Mouse (Mus musculus) midbrain, embryonic 13.5 days (tissue): ENCODE data around the gene Olfr1377. TPM values are rescaled to one million over a fixed set of nuclear protein-coding genes. Genes with fewer than 3 reads are reported as not detected.
"Not testable (repeated sequence)": the region's sequence is repeated elsewhere in the genome, so short reads cannot be mapped to it uniquely, and the experiment has no call there.

ENCODE experiments used
- ATAC-seq: fragments of 200-750 bp; cut with Nextera tagmentation; 2 replicates; pipeline ENCODE4 v1.8.0; 2017; ENCODE audit warnings: mild to moderate bottlenecking, moderate TSS enrichment, moderate library complexity
- H3K27ac ChIP-seq: fragments of 300-500 bp; sonication (generic); 2 replicates; pipeline ENCODE4 v1.5.1; 2015; ENCODE audit warnings: inconsistent platforms, mild to moderate bottlenecking, moderate library complexity
- H3K27me3 ChIP-seq: fragments of 300-500 bp; sonication (generic); 2 replicates; pipeline ENCODE4 v1.6.1; 2015; ENCODE audit warnings: mild to moderate bottlenecking, inconsistent platforms
- H3K36me3 ChIP-seq: fragments of 300-500 bp; sonication (generic); 2 replicates; pipeline ENCODE4 v1.6.1; 2015; ENCODE audit warnings: mild to moderate bottlenecking, inconsistent platforms
- H3K4me1 ChIP-seq: fragments of 300-500 bp; sonication (generic); replicated peaks from 2 replicates; pipeline ENCODE4 v1.6.1; 2015; ENCODE audit warnings: inconsistent platforms
- H3K4me2 ChIP-seq: fragments of 300-500 bp; sonication (generic); replicated peaks from 2 replicates; pipeline ENCODE4 v1.6.1; 2015; ENCODE audit warnings: moderate library complexity, mild to moderate bottlenecking, inconsistent platforms
- H3K4me3 ChIP-seq: fragments of 300-500 bp; sonication (generic); replicated peaks from 2 replicates; pipeline ENCODE4 v1.5.1; 2015; ENCODE audit warnings: mild to moderate bottlenecking, inconsistent platforms
- H3K9ac ChIP-seq: fragments of 300-500 bp; sonication (generic); replicated peaks from 2 replicates; pipeline ENCODE4 v1.6.1; 2015; ENCODE audit warnings: mild to moderate bottlenecking, inconsistent platforms
- H3K9me3 ChIP-seq: fragments of 300-500 bp; sonication (generic); 2 replicates; pipeline ENCODE4 v1.6.1; 2016; ENCODE audit warnings: mild to moderate bottlenecking, inconsistent platforms
- WGBS: fragments of 180-500 bp; shearing (Covaris S2); methylation state at CpG from one replicate; pipeline ENCODE4 v1.1.7; 2015; 5-methylcytosine and 5-hydroxymethylcytosine counted together
- polyA plus RNA-seq: library from polyadenylated mRNA; unstranded; fragments of >200 nt; fragmentation: Nextera tagmentation; extraction: Ambion mirVana; gene quantifications from 2 replicates; pipeline ENCODE4 v1.2.1, GENCODE M21; 2015

Olfr1377 gene
- polyA plus RNA-seq, 1 experiment from 2014 or later = not detected

- WGBS = 77% methylated on average over 5 of the region's 5 CpGs
- no peaks in the 10 kb centered on the region for H3K27me3 ChIP-seq
- no peak overlapping the region for H3K4me3 ChIP-seq
- no peak overlapping the region for H3K4me2 ChIP-seq
- no peak for ATAC-seq
- H3K4me1 ChIP-seq = no peaks in the 10 kb centered on the region
- no peaks in the 10 kb centered on the region for H3K9me3 ChIP-seq
- no peak overlapping the region for H3K27ac ChIP-seq
- H3K9ac ChIP-seq = no peak overlapping the region
- H3K36me3 ChIP-seq = no peaks in the 10 kb centered on the region
Measured at GRCm38 (mm10) chr11:51011821-51012220, 30.1 kb downstream of the Olfr1377 start.

- H3K4me1 ChIP-seq = no peaks in the 10 kb centered on the region
- 69% methylated on average over 1 of the region's 1 CpGs for WGBS
Measured at GRCm38 (mm10) chr11:51013936-51014335, 32.2 kb downstream of the Olfr1377 start, which contains the start of gene Olfr54. Gene Olfr54, plus strand, starts transcription at chr11:51014236.

GRCm38 (mm10) chr11:51016341-51016740 lies 34.6 kb downstream of the Olfr1377 start:
- Histone ChIP-seq H3K9ac (no peak overlapping the region), H3K4me3 (no peak overlapping the region), H3K27ac (no peak overlapping the region), H3K27me3 (no peaks in the 10 kb centered on the region), H3K4me2 (no peak overlapping the region), H3K9me3 (no peaks in the 10 kb centered on the region), H3K4me1 (no peaks in the 10 kb centered on the region), H3K36me3 (no peaks in the 10 kb centered on the region)
- 45% methylated on average over 2 of the region's 2 CpGs for WGBS
- ATAC-seq = no peak

More at GRCm38 (mm10) chr11:51013936-51014335, 32.2 kb downstream of the Olfr1377 start, which contains the start of gene Olfr54:
- Histone ChIP-seq H3K9ac (no peak within 1 kb of the TSS), H3K4me2 (no peak within 1 kb of the TSS), H3K27me3 (no peaks in the 10 kb centered on the region), H3K4me3 (no peak within 1 kb of the TSS), H3K36me3 (no peaks in the 10 kb centered on the region), H3K9me3 (no peaks in the 10 kb centered on the region), H3K27ac (no peak within 1 kb of the TSS)
- no peak for ATAC-seq

- H3K4me3 ChIP-seq, H3K4me1 ChIP-seq, H3K9me3 ChIP-seq, H3K27me3 ChIP-seq, H3K9ac ChIP-seq, ATAC-seq, H3K36me3 ChIP-seq, H3K27ac ChIP-seq, H3K4me2 ChIP-seq: not testable (repeated sequence)
- 83% methylated on average over 11 of the region's 11 CpGs for WGBS
Measured at GRCm38 (mm10) chr11:51026811-51027210, 45.0 kb downstream of the Olfr1377 start.

- not testable (repeated sequence) for H3K9me3 ChIP-seq, H3K4me3 ChIP-seq, H3K36me3 ChIP-seq, H3K27me3 ChIP-seq, ATAC-seq, H3K9ac ChIP-seq, H3K4me1 ChIP-seq, H3K4me2 ChIP-seq, H3K27ac ChIP-seq
- WGBS = 65% methylated on average over 8 of the region's 8 CpGs
Measured at GRCm38 (mm10) chr11:51029381-51029780, 47.6 kb downstream of the Olfr1377 start.

- no peak overlapping the region for H3K9ac ChIP-seq
- H3K27ac ChIP-seq = no peak overlapping the region
- ATAC-seq = no peak
- H3K36me3 ChIP-seq = no peaks in the 10 kb centered on the region
- H3K9me3 ChIP-seq = no peaks in the 10 kb centered on the region
- no peaks in the 10 kb centered on the region for H3K4me1 ChIP-seq
- WGBS = 89% methylated on average over 2 of the region's 2 CpGs
- no peak overlapping the region for H3K4me2 ChIP-seq
- no peak overlapping the region for H3K4me3 ChIP-seq
- no peaks in the 10 kb centered on the region for H3K27me3 ChIP-seq
Measured at GRCm38 (mm10) chr11:51030225-51030624, 48.5 kb downstream of the Olfr1377 start.

GRCm38 (mm10) chr11:51032851-51033250 lies 51.1 kb downstream of the Olfr1377 start:
- Histone ChIP-seq H3K4me2 (no peak overlapping the region), H3K27me3 (no peaks in the 10 kb centered on the region), H3K9me3 (no peaks in the 10 kb centered on the region), H3K4me1 (no peaks in the 10 kb centered on the region), H3K9ac (no peak overlapping the region), H3K4me3 (no peak overlapping the region), H3K27ac (no peak overlapping the region), H3K36me3 (no peaks in the 10 kb centered on the region)
- WGBS = 18% methylated on average over 1 of the region's 1 CpGs
- no peak for ATAC-seq

- H3K27ac ChIP-seq, H3K4me3 ChIP-seq, H3K27me3 ChIP-seq, H3K9me3 ChIP-seq, H3K4me1 ChIP-seq, ATAC-seq, H3K36me3 ChIP-seq, H3K9ac ChIP-seq, H3K4me2 ChIP-seq: not testable (repeated sequence)
Measured at GRCm38 (mm10) chr11:51034141-51034540, 52.4 kb downstream of the Olfr1377 start.

- Histone ChIP-seq H3K9ac (no peak overlapping the region), H3K4me2 (no peak overlapping the region), H3K9me3 (no peaks in the 10 kb centered on the region), H3K36me3 (no peaks in the 10 kb centered on the region), H3K4me3 (no peak overlapping the region), H3K27ac (no peak overlapping the region), H3K4me1 (no peaks in the 10 kb centered on the region), H3K27me3 (no peaks in the 10 kb centered on the region)
- 88% methylated on average over 2 of the region's 2 CpGs for WGBS
- no peak for ATAC-seq
Measured at GRCm38 (mm10) chr11:51035951-51036350, 54.2 kb downstream of the Olfr1377 start.

Other genes with a start within 250 kb of the Olfr1377 start
- gene Zfp354c, start 154.2 kb upstream of the Olfr1377 start, polyA plus RNA-seq = 54.6 and 55.4 TPM in 2 replicates
- 1.2 and 1.4 TPM in 2 replicates for gene Zfp879, start 140.4 kb upstream of the Olfr1377 start, polyA plus RNA-seq
- 0.08 TPM in 1 of 2 replicates, not detected in the other for gene Grm6, start 131.3 kb upstream of the Olfr1377 start, polyA plus RNA-seq
- 16.7 TPM in 2 replicates for gene Zfp454, start 94.3 kb upstream of the Olfr1377 start, polyA plus RNA-seq
- gene Zfp2, start 65.8 kb upstream of the Olfr1377 start, polyA plus RNA-seq = 51.9 and 53.2 TPM in 2 replicates
- gene Zfp354b, start 50.3 kb upstream of the Olfr1377 start, polyA plus RNA-seq = 2.9 TPM in 2 replicates
- gene 4933414I15Rik, start 38.2 kb upstream of the Olfr1377 start, polyA plus RNA-seq = not detected in 2 replicates
- gene Prop1, start 28.2 kb upstream of the Olfr1377 start, polyA plus RNA-seq = not detected in 2 replicates
- not detected in 2 replicates for gene Olfr1378, start 15.4 kb upstream of the Olfr1377 start, polyA plus RNA-seq
- not detected in 2 replicates for gene Olfr51, start 21.6 kb downstream of the Olfr1377 start, polyA plus RNA-seq
- not detected in 2 replicates for gene Olfr54, start 32.3 kb downstream of the Olfr1377 start, polyA plus RNA-seq
- not detected in 2 replicates for gene Olfr1375, start 66.1 kb downstream of the Olfr1377 start, polyA plus RNA-seq
- 11.3 and 11.6 TPM in 2 replicates for gene Zfp354a, start 77.3 kb downstream of the Olfr1377 start, polyA plus RNA-seq
- gene Gm12569, start 238.5 kb downstream of the Olfr1377 start, polyA plus RNA-seq = not detected in 2 replicates